Mouse (Mus musculus) neural tube, embryonic 12.5 days (tissue): ENCODE measurements around the gene Cln5. TPM values are rescaled to one million over a fixed set of nuclear protein-coding genes. Genes with fewer than 3 reads are reported as not detected.
A peak's percentile ranks its signal among the peaks of the same experiment; 100 is the strongest.

ENCODE experiments used
- ATAC-seq: fragments of 200-750 bp; cut with Nextera tagmentation; 2 replicates; pipeline ENCODE4 v1.8.0; 2017; ENCODE audit warnings: low read depth, mild to moderate bottlenecking, moderate TSS enrichment, moderate library complexity; ENCODE audit not compliant: low FRiP score
- H3K27ac ChIP-seq: fragments of 300-500 bp; sonication (generic); 2 replicates; pipeline ENCODE4 v1.5.1; 2016
- H3K27me3 ChIP-seq: fragments of 300-500 bp; sonication (generic); replicated peaks from 2 replicates; pipeline ENCODE4 v1.6.1; 2016; ENCODE audit warnings: mild to moderate bottlenecking
- H3K36me3 ChIP-seq: fragments of 300-500 bp; sonication (generic); 2 replicates; pipeline ENCODE4 v1.6.1; 2016; ENCODE audit warnings: mild to moderate bottlenecking
- H3K4me1 ChIP-seq: fragments of 300-500 bp; sonication (generic); 2 replicates; pipeline ENCODE4 v1.6.1; 2016
- H3K4me2 ChIP-seq: fragments of 300-500 bp; sonication (generic); replicated peaks from 2 replicates; pipeline ENCODE4 v1.6.1; 2016; ENCODE audit warnings: mild to moderate bottlenecking
- H3K4me3 ChIP-seq: fragments of 300-500 bp; sonication (generic); 2 replicates; pipeline ENCODE4 v1.5.1; 2016
- H3K9ac ChIP-seq: fragments of 300-500 bp; sonication (generic); 2 replicates; pipeline ENCODE4 v1.6.1; 2016; ENCODE audit warnings: mild to moderate bottlenecking
- H3K9me3 ChIP-seq: fragments of 300-500 bp; sonication (generic); 2 replicates; pipeline ENCODE4 v1.6.1; 2016; ENCODE audit warnings: mild to moderate bottlenecking
- WGBS: fragments of 180-500 bp; shearing (Covaris S2); methylation state at CpG from one replicate; pipeline ENCODE4 v1.1.7; 2016; 5-methylcytosine and 5-hydroxymethylcytosine counted together
- polyA plus RNA-seq: library from polyadenylated mRNA; unstranded; fragments of >200 nt; fragmentation: Nextera tagmentation; extraction: Ambion mirVana; gene quantifications from 2 replicates; pipeline ENCODE4 v1.2.1, GENCODE M21; 2016

Gene Cln5
- polyA plus RNA-seq, 1 experiment from 2014 or later = 21.2 TPM

GRCm38 (mm10) chr14:103086671-103087324 lies 16.8 kb downstream of the Cln5 start:
- Histone ChIP-seq H3K36me3 (peaks cover 63% of the 10 kb centered on the region), H3K27me3 (no peaks in the 10 kb centered on the region), H3K9me3 (no peaks in the 10 kb centered on the region), H3K9ac (no peak overlapping the region), H3K4me3 (no peak overlapping the region), H3K4me2 (no peak overlapping the region), H3K4me1 (no peaks in the 10 kb centered on the region), H3K27ac (no peak overlapping the region)
- no peak for ATAC-seq
- WGBS = 96% methylated on average over 4 of the region's 4 CpGs

GRCm38 (mm10) chr14:103087846-103088245 lies 17.8 kb downstream of the Cln5 start:
- no peaks in the 10 kb centered on the region for H3K27me3 ChIP-seq
- H3K9ac ChIP-seq = no peak overlapping the region
- peaks cover 65% of the 10 kb centered on the region for H3K36me3 ChIP-seq
- H3K4me2 ChIP-seq = no peak overlapping the region
- no peak overlapping the region for H3K4me3 ChIP-seq
- WGBS = 92% methylated on average over 5 of the region's 5 CpGs
- no peaks in the 10 kb centered on the region for H3K9me3 ChIP-seq
- H3K27ac ChIP-seq = no peak overlapping the region
- no peaks in the 10 kb centered on the region for H3K4me1 ChIP-seq
- ATAC-seq = no peak

GRCm38 (mm10) chr14:103088624-103089023 lies 18.6 kb downstream of the Cln5 start:
- no peak overlapping the region for H3K4me3 ChIP-seq
- H3K4me1 ChIP-seq = 0 out of 2 replicates have a peak, but pooled peaks cover 4% of the 10 kb centered on the region
- no peak for ATAC-seq
- WGBS = 73% methylated on average over 6 of the region's 6 CpGs
- no peak overlapping the region for H3K4me2 ChIP-seq
- H3K27me3 ChIP-seq = no peaks in the 10 kb centered on the region
- no peak overlapping the region for H3K9ac ChIP-seq
- peaks cover 65% of the 10 kb centered on the region for H3K36me3 ChIP-seq
- no peaks in the 10 kb centered on the region for H3K9me3 ChIP-seq
- H3K27ac ChIP-seq = no peak overlapping the region

DNA sequence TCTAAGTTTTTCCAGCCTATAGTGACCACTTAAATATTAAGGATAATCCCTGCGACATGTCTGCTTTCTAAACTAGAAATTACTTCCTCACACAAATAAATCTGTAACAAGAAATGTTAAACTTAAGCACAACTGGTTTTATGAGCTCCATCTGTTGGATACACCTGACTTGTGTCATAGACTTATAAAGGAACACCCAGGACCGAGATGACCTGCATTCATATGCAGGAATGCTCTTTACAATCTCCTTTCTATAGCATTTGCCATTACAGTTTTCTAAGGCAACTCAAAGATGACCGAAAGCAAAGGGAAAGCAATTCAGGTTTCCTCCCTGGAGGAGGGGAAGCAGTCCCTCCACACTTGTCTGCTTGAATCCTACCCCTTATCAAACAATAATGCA lies 23.2 kb downstream of the Cln5 start:
- no peak overlapping the region for H3K9ac ChIP-seq
- WGBS = 65% methylated on average over 3 of the region's 3 CpGs
- no peak overlapping the region for H3K27ac ChIP-seq
- ATAC-seq = no peak
- H3K27me3 ChIP-seq = no peaks in the 10 kb centered on the region
- H3K4me2 ChIP-seq = no peak overlapping the region
- no peak overlapping the region for H3K4me3 ChIP-seq
- H3K9me3 ChIP-seq = no peaks in the 10 kb centered on the region
- peaks cover 20% of the 10 kb centered on the region for H3K4me1 ChIP-seq
- peaks cover 41% of the 10 kb centered on the region for H3K36me3 ChIP-seq

DNA sequence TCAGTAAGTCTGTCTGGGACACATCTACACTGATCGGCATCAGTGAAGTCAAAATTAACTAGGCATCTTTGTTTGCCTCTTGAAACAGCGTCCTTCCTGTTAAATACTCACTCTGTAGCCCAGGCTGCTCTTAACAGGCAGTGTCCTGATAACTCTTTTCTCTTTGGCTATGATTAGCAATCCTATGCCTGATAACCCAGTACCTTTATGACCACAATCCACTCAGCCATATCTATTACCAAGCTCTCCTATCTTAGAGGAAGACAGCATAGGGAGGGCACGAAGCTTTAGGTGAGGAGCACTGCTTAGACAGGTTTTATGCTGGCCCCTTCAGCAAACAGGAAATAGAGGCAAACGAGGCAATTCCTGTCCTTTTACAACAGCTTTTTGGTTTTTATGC lies 23.7 kb downstream of the Cln5 start:
- WGBS = 66% methylated on average over 4 of the region's 4 CpGs
- no peak overlapping the region for H3K27ac ChIP-seq

DNA sequence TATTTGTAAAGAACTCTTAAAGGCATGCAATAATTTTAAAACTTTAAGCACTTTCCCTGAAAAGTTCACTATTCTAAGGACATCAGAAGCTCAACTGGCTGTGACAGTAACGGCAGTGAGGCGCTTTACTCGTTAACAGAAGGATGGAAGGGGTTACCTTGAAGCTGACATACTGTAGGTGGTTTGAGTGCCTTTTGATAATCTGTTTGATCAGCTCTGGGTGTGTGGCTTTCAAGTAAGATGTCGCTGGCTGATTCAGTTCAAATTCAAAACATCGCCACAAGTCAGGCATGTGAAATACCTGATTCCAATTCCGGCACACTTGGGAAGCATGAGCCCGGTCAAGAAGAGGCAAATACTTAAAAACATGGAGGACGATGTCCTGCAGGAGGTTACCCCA lies 25.0 kb downstream of the Cln5 start:
- Histone ChIP-seq H3K9ac (no peak overlapping the region), H3K4me1 (peaks cover 20% of the 10 kb centered on the region), H3K4me3 (no peak overlapping the region), H3K27ac (no peak overlapping the region), H3K4me2 (no peak overlapping the region), H3K36me3 (peaks cover 28% of the 10 kb centered on the region), H3K9me3 (no peaks in the 10 kb centered on the region), H3K27me3 (no peaks in the 10 kb centered on the region)
- WGBS = 95% methylated on average over 8 of the region's 8 CpGs
- no peak for ATAC-seq

More for the DNA sequence above, 23.7 kb downstream of the Cln5 start:
- no peak for ATAC-seq
- no peak overlapping the region for H3K9ac ChIP-seq
- no peak overlapping the region for H3K4me3 ChIP-seq
- H3K9me3 ChIP-seq = no peaks in the 10 kb centered on the region
- peaks cover 20% of the 10 kb centered on the region for H3K4me1 ChIP-seq
- H3K36me3 ChIP-seq = peaks cover 38% of the 10 kb centered on the region
- no peak overlapping the region for H3K4me2 ChIP-seq
- H3K27me3 ChIP-seq = no peaks in the 10 kb centered on the region

DNA sequence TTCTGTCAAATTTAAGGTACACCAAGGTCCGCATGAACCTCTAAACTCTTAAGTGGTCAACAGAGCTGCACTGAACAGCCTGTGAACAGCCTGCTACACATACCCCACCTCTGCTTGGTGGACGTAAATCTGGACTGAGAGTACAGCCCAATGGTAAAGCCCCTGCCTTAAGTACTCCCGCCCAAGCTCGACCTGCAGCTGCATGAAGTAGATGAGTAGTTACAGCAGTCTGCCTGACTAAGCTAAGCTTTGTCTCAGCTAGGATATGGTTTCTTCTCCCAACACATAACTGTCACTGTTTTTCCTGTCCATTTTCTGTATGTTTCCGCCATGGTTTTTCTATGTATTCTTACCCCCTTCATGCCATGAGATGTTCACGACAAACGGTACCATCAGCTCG lies 25.8 kb downstream of the Cln5 start:
- peaks cover 20% of the 10 kb centered on the region for H3K4me1 ChIP-seq
- H3K4me3 ChIP-seq = no peak overlapping the region
- H3K27ac ChIP-seq = no peak overlapping the region
- no peak for ATAC-seq
- 84% methylated on average over 8 of the region's 8 CpGs for WGBS
- peaks cover 25% of the 10 kb centered on the region for H3K36me3 ChIP-seq
- no peaks in the 10 kb centered on the region for H3K9me3 ChIP-seq
- H3K27me3 ChIP-seq = no peaks in the 10 kb centered on the region
- no peak overlapping the region for H3K9ac ChIP-seq
- H3K4me2 ChIP-seq = no peak overlapping the region

DNA sequence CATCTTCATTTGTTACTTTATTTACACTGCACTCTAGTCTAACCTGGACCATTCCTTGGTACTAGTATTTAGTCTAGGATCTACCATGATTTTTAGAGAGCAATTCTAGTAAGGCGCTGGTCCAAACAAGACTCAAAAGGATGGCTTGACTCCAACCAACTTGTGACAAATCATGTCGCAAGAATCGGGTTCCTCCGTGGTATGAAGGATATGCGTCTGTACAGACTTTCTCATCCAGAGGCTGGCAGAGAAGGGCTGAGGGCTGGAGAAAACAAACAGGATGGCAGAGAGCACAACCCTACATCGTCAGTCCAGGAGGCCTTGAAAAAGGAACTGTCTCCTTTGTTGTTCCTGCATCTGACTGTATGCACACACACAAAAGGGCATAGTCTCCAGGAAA lies 26.6 kb downstream of the Cln5 start:
- Histone ChIP-seq H3K9me3 (no peaks in the 10 kb centered on the region), H3K27ac (no peak overlapping the region), H3K9ac (no peak overlapping the region), H3K27me3 (no peaks in the 10 kb centered on the region), H3K4me3 (no peak overlapping the region), H3K36me3 (peaks cover 17% of the 10 kb centered on the region), H3K4me1 (peaks cover 20% of the 10 kb centered on the region), H3K4me2 (no peak overlapping the region)
- 84% methylated on average over 6 of the region's 6 CpGs for WGBS
- no peak for ATAC-seq

DNA sequence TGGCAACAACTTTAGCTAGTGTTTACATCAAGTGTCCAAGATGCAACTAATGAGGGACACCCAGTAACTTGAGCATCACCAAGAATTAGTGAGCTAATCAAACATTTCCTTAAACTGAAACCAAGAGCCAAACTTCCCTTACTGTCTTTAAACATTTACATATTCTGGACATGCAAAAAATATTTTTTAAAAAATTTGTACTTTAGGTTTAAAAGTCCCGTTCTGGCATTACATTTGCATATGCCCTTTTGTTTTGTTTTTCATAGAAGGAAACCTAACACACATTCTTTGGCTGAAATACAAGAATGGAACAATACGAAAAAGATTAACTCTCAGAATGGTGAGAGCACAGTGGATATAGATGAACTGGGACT lies 28.2 kb downstream of the Cln5 start:
- Histone ChIP-seq H3K27me3 (no peaks in the 10 kb centered on the region), H3K9ac (peak overlapping the region; percentile 99), H3K4me2 (peak overlapping the region; percentile 60), H3K4me3 (peak overlapping the region; percentile 93), H3K27ac (no peak overlapping the region), H3K4me1 (peaks cover 20% of the 10 kb centered on the region), H3K36me3 (peaks cover 10% of the 10 kb centered on the region), H3K9me3 (no peaks in the 10 kb centered on the region)
- 4% methylated on average over 2 of the region's 2 CpGs for WGBS
- no peak for ATAC-seq

DNA sequence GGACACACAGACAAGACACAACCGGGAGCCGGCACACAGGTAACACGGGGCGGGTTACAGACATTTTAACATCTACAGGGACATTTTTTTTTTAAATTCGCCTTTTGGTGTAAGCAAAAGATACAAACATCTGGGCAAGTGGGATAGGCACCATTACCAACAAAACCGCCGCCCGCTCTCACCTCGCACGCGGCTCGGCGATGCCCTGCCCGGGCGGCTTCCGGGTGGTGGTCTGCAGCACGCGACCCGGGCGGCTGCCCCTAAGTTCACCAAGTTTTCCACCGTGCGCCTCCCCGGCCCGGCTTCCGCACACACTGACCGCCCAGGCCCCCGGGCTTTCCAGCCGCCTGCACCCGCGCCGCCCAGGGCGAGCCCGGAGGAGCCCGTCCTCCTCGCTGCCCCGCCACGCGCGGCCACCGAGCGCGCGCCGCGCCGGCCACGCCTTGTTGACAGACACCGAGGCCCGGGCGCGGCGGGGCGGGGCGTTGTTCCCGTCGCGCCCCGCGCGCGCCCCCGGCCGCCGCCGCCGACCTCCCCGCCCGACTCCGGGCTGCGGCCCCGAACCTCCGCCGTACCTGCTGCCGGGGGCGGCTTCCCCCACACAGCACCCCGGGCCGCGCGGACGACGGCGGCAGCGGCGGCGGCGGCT lies 28.7 kb downstream of the Cln5 start:
- peak overlapping the region; percentile 97 for H3K27ac ChIP-seq
- peak overlapping the region; percentile 93 for H3K4me3 ChIP-seq
- peaks cover 5% of the 10 kb centered on the region for H3K36me3 ChIP-seq
- WGBS = under 1% methylated on average over 84 of the region's 86 CpGs
- H3K4me1 ChIP-seq = peaks cover 15% of the 10 kb centered on the region
- peak; percentile 86 for ATAC-seq
- H3K9ac ChIP-seq = peak overlapping the region; percentile 99
- no peaks in the 10 kb centered on the region for H3K9me3 ChIP-seq
- peak overlapping the region; percentile 60 for H3K4me2 ChIP-seq
- no peaks in the 10 kb centered on the region for H3K27me3 ChIP-seq

- Histone ChIP-seq H3K27me3 (no peaks in the 10 kb centered on the region), H3K36me3 (peaks cover 4% of the 10 kb centered on the region; the same call in 1 of the 2 replicates), H3K9ac (peak within 1 kb of the TSS; percentile 99), H3K4me3 (peak within 1 kb of the TSS; percentile 93), H3K27ac (peak within 1 kb of the TSS; percentile 97), H3K4me1 (peaks cover 14% of the 10 kb centered on the region), H3K4me2 (peak within 1 kb of the TSS; percentile 60), H3K9me3 (no peaks in the 10 kb centered on the region)
- WGBS = under 1% methylated on average over 88 of the region's 88 CpGs
- peak; percentile 89 for ATAC-seq
These were observed 29.4 kb downstream of the Cln5 start, which contains the start of gene Fbxl3 for GRCm38 (mm10) chr14:103099238-103099933. Fbxl3 (minus strand) TSS chr14:103099566.

GRCm38 (mm10) chr14:103100296-103100695 lies 30.3 kb downstream of the Cln5 start:
- Histone ChIP-seq H3K36me3 (peaks cover 1% of the 10 kb centered on the region; the same call in 1 of the 2 replicates), H3K9ac (no peak overlapping the region), H3K27me3 (no peaks in the 10 kb centered on the region), H3K4me1 (peaks cover 14% of the 10 kb centered on the region), H3K9me3 (no peaks in the 10 kb centered on the region), H3K4me3 (no peak overlapping the region), H3K4me2 (no peak overlapping the region), H3K27ac (no peak overlapping the region)
- no peak for ATAC-seq
- WGBS = 87% methylated on average over 13 of the region's 13 CpGs
